Mouse (Mus musculus) heart, adult 2 months (tissue): ENCODE measurements around the gene 3110082J24Rik. TPM values are rescaled to one million over a fixed set of nuclear protein-coding genes. Genes with fewer than 3 reads are reported as not detected.

Source experiments
- DNase-seq, 2 experiments: peaks; one replicate each; pipeline ENCODE4 v3.0.0; 2021
- H3K27ac ChIP-seq: fragments of 200-600 bp; 2 replicates; pipeline ENCODE4 v1.8.1; 2022
- H3K27me3 ChIP-seq: fragments of 200-500 bp; 2 replicates; pipeline ENCODE4 v1.6.1; 2012; ENCODE audit warnings: mild to moderate bottlenecking, low read length, inconsistent platforms, mixed read lengths; ENCODE audit not compliant: control insufficient read depth, insufficient read depth
- H3K36me3 ChIP-seq: fragments of 200-500 bp; 2 replicates; pipeline ENCODE4 v1.6.1; 2012; ENCODE audit warnings: low read length, inconsistent platforms; ENCODE audit not compliant: control insufficient read depth, insufficient read depth
- H3K4me1 ChIP-seq: fragments of 200-500 bp; 2 replicates; pipeline ENCODE4 v1.6.1; 2011; ENCODE audit warnings: low read length; ENCODE audit not compliant: control insufficient read depth, insufficient read depth
- H3K4me3 ChIP-seq: fragments of 200-600 bp; 2 replicates; pipeline ENCODE4 v1.8.1; 2022
- H3K79me2 ChIP-seq: fragments of 200-500 bp; replicated peaks from 2 replicates; pipeline ENCODE4 v1.6.1; 2012; ENCODE audit warnings: mild to moderate bottlenecking, inconsistent platforms, low read length, moderate library complexity, mixed read lengths; ENCODE audit not compliant: control insufficient read depth, insufficient read depth
- H3K9ac ChIP-seq: fragments of 200-500 bp; 2 replicates; pipeline ENCODE4 v1.6.1; 2012; ENCODE audit warnings: low read depth, mild to moderate bottlenecking, control low read depth, inconsistent platforms, low read length, mixed read lengths
- CTCF ChIP-seq: fragments of 200-600 bp; IDR thresholded peaks from 2 replicates; pipeline ENCODE4 v1.8.1; 2022; ENCODE audit warnings: antibody characterized with exemption, mild to moderate bottlenecking, moderate library complexity
- EP300 ChIP-seq: fragments of 200-500 bp; IDR thresholded peaks from 2 replicates; pipeline ENCODE4 v1.6.1; 2011; ENCODE audit warnings: low read depth, low read length, control low read depth; ENCODE audit not compliant: insufficient read depth
- POLR2A ChIP-seq: fragments of 200-500 bp; IDR thresholded peaks from 2 replicates; pipeline ENCODE4 v1.6.1; 2011; ENCODE audit warnings: mild to moderate bottlenecking, low read depth, low read length, control low read depth; ENCODE audit not compliant: insufficient read depth
- WGBS: fragments of 180-500 bp; shearing (Covaris S2); methylation state at CpG from one replicate; pipeline ENCODE4 v1.1.7; 2018; 5-methylcytosine and 5-hydroxymethylcytosine counted together
- intact Hi-C: fragments of 180-260 bp; cut with DNase I; formaldehyde crosslinking; loops from one replicate; pipeline ENCODE4 v1.15.1; 2025
- polyA plus RNA-seq: library from polyadenylated mRNA; depleted of rRNA; stranded (reverse); fragments of >200 nt; gene quantifications from 2 replicates; pipeline ENCODE4 v1.2.3, GENCODE M21; 2012
- total RNA-seq, 2 experiments: library from RNA; stranded (reverse); gene quantifications; 2 replicates each; pipeline ENCODE4 v1.2.3; 2021

Gene 3110082J24Rik
- total and polyA plus RNA-seq, 3 experiments = not detected

DNA sequence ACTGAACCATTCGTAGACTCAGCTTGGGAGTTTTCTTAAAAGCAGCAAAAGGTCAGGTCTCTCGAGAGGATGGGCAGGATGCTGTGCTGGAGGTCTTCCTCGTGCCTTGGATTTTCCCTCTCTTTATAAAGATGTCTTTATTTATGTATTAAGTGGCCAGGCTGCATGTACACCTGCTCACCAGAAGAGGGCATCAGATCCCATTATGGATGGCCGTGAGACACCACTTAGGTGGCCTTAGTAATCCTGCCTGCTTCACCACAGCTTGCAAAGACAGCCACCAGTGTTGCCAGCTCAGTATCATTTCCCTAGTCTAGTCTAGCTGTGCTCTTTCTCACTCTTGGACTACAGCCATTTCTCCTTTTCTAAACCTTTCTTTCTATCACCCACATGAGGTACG lies 19.7 kb upstream of the 3110082J24Rik start:
- Histone ChIP-seq H3K36me3 (peaks cover 12% of the 10 kb centered on the region), H3K4me1 (no peaks in the 10 kb centered on the region), H3K27ac (no peak overlapping the region), H3K27me3 (no peaks in the 10 kb centered on the region), H3K79me2 (no peaks in the 10 kb centered on the region), H3K9ac (no peak overlapping the region), H3K4me3 (no peak overlapping the region)
- no peak for DNase-seq
- TF ChIP-seq CTCF (peak; percentile 86), POLR2A (no peak), EP300 (0 out of 2 replicates have a peak, but pooled peaks have one; percentile 60)
- 41% methylated on average over 5 of the region's 5 CpGs for WGBS
- intact Hi-C loops = loop anchor here (5.0 kb wide), 1 partner anchor 57 kb away; no protein-coding TSS in a partner anchor

DNA sequence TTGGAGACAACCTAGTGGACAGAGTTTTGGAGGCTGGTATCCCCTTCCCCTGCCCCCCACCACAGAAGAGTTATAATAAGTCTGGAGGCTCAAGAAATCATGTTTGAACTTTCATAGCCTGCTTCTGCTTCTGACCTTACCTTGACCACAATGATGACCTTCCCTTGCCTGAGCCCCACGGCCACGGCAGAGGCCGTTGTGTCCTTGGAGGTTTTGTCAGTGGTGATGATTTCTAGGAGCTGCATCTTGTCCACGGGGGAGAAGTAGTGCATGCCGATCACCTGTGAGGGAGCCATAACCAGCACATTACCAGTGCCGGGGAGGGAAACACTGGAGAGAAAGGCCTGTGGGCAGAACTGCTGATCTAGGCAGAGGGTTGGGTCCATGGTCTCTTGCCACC lies 16.6 kb upstream of the 3110082J24Rik start:
- H3K27me3 ChIP-seq = no peaks in the 10 kb centered on the region
- 79% methylated on average over 6 of the region's 6 CpGs for WGBS
- H3K27ac ChIP-seq = no peak overlapping the region
- H3K4me1 ChIP-seq = no peaks in the 10 kb centered on the region
- no peak overlapping the region for H3K9ac ChIP-seq
- intact Hi-C loops = no loop called here
- TF ChIP-seq CTCF = no peak
- no peak for TF ChIP-seq EP300
- TF ChIP-seq POLR2A = no peak
- no peaks in the 10 kb centered on the region for H3K79me2 ChIP-seq
- no peak overlapping the region for H3K4me3 ChIP-seq
- H3K36me3 ChIP-seq = peaks cover 3% of the 10 kb centered on the region
- DNase-seq = no peak

DNA sequence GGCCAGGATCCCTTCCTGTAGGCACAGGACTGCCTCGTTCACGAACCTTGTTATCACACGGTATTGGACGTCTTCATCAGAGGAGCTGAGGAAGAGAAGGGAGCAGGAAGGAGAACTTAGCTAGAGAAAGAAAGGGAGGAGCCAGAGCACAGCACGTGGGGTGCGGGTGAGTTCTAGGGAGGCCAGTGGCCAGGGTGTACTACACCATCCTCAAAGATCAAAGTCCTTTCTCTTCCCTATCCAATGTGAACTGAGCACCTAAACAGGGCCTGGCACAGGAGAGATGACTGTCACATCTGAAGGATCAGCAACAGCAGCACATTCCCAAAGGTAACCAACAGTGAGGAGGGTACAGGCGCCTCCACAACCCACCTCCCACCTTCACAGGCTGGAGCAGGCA lies 14.2 kb upstream of the 3110082J24Rik start:
- Histone ChIP-seq H3K4me3 (no peak overlapping the region), H3K9ac (no peak overlapping the region), H3K4me1 (no peaks in the 10 kb centered on the region), H3K79me2 (no peaks in the 10 kb centered on the region), H3K27ac (no peak overlapping the region), H3K27me3 (no peaks in the 10 kb centered on the region), H3K36me3 (no peaks in the 10 kb centered on the region)
- TF ChIP-seq CTCF = no peak
- no peak for TF ChIP-seq POLR2A
- no peak for TF ChIP-seq EP300
- intact Hi-C loops = no loop called here
- WGBS = 68% methylated on average over 7 of the region's 7 CpGs
- DNase-seq = no peak

DNA sequence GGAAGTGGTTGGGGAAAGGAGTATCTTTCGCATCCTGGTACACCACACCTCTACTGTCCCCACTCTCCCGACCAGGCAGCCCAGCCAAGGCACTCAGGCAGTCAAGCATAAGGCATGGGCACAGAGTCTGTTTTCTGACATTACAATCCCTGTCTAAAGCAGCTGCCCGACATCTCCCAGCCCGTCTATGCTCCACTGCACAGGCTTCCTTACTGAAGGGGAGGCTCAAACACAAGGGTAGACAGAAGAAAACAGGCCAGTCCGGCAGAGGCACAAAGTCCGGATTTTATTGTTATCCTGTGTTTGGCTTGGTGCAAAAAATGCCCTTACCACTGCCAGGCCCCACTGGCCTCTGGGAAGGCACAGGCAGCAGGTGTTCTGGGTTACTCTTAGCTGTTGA lies 13.3 kb upstream of the 3110082J24Rik start:
- Histone ChIP-seq H3K4me3 (no peak overlapping the region), H3K9ac (no peak overlapping the region), H3K27ac (no peak overlapping the region), H3K27me3 (no peaks in the 10 kb centered on the region), H3K4me1 (0 out of 2 replicates have a peak, but pooled peaks cover 1% of the 10 kb centered on the region), H3K36me3 (no peaks in the 10 kb centered on the region), H3K79me2 (no peaks in the 10 kb centered on the region)
- 89% methylated on average over 6 of the region's 6 CpGs for WGBS
- intact Hi-C loops = loop anchor here (10.0 kb wide), 1 partner anchor 294 kb away; no protein-coding TSS in a partner anchor
- DNase-seq = no peak
- TF ChIP-seq POLR2A (no peak), EP300 (no peak), CTCF (no peak)

DNA sequence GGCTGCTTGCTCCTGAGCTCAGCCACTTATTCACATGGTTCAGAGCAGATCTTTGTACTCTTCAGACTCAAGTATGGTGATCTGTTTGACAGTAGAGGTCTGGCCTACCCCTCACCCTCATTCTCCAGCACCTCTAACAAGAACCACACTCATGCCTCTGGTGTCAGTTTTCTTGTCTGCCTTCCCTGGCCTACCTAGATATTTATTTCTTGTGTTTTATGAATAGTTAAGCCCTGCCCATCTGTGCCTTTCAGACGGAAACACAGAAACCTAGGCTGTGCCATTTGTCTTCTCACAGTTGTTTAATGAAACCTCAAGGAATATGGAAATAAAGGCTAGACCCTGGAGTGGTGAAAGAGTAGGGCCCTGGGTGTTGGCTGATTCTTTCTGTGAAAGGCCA lies 12.1 kb upstream of the 3110082J24Rik start:
- Histone ChIP-seq H3K4me1 (0 out of 2 replicates have a peak, but pooled peaks cover 1% of the 10 kb centered on the region), H3K4me3 (no peak overlapping the region), H3K9ac (no peak overlapping the region), H3K27ac (no peak overlapping the region), H3K27me3 (no peaks in the 10 kb centered on the region), H3K36me3 (no peaks in the 10 kb centered on the region), H3K79me2 (no peaks in the 10 kb centered on the region)
- WGBS = 80% methylated on average over 1 of the region's 1 CpGs
- intact Hi-C loops = loop anchor here (10.0 kb wide), 1 partner anchor 293 kb away; no protein-coding TSS in a partner anchor
- TF ChIP-seq POLR2A (no peak), EP300 (no peak), CTCF (no peak)
- DNase-seq = no peak

DNA sequence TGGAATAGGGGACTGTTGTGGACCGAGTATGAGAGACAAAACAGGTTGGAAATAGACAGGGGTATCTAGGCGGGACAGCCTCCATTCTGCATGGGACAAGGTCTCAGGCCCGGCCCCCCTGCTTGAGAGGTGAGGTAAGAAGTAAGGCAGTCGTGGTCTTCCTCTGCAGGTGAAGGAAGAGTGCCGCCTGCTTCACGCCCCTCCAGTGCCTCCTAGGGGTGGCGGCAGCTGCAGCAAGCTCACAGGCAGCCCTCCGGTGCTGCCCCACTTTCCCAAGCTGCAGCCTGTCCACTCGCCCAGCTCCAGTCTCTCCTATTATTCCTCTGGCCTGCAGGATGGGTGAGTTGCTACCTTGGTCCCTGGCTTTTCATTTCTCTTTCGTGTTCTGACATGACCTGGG lies 9.8 kb upstream of the 3110082J24Rik start:
- H3K27ac ChIP-seq = no peak overlapping the region
- no peaks in the 10 kb centered on the region for H3K36me3 ChIP-seq
- no peak for TF ChIP-seq POLR2A
- no peak for TF ChIP-seq CTCF
- no peak for TF ChIP-seq EP300
- no peak overlapping the region for H3K4me3 ChIP-seq
- DNase-seq = no peak
- H3K79me2 ChIP-seq = no peaks in the 10 kb centered on the region
- peaks cover 1% of the 10 kb centered on the region; the same call in 1 of the 2 replicates for H3K4me1 ChIP-seq
- H3K9ac ChIP-seq = no peak overlapping the region
- intact Hi-C loops = loop anchor here (10.0 kb wide), 1 partner anchor 291 kb away; no protein-coding TSS in a partner anchor
- H3K27me3 ChIP-seq = no peaks in the 10 kb centered on the region
- 67% methylated on average over 10 of the region's 10 CpGs for WGBS
